Mouse (Mus musculus): ENCODE results near the gene Opn4. TPM values are rescaled to one million over a fixed set of nuclear protein-coding genes. Genes with fewer than 3 reads are reported as not detected.

The Opn4 gene
- polyA plus RNA-seq (2015; fragmentation: Nextera tagmentation; extraction: Ambion mirVana), result not detected in 2 replicates

GRCm38 (mm10) chr14:34599941-34600340 is at the start of gene Opn4:
Opn4 (minus strand) TSS chr14:34600142.
- no peak for ATAC-seq
- 84% methylated on average over 8 of the region's 8 CpGs for WGBS (ENCODE audit: insufficient replicate concordance)

GRCm38 (mm10) chr14:34647870-34648475 is 48.0 kb upstream of the Opn4 start:
- H3K9me3 ChIP-seq (ENCODE audit: low read length), result no peaks in the 10 kb centered on the region

More at GRCm38 (mm10) chr14:34599941-34600340, at the start of gene Opn4:
- H3K27me3 ChIP-seq (ENCODE audit: insufficient read depth, low read length), result no peaks in the 10 kb centered on the region
- H3K9ac ChIP-seq (replicated peaks), result no peak within 1 kb of the TSS
- no peak within 1 kb of the TSS for H3K27ac ChIP-seq (ENCODE audit: low read depth)
- TF ChIP-seq EP300 (IDR thresholded peaks at IDR 0.05; ENCODE audit: low read depth) (no peak), CTCF (IDR thresholded peaks at IDR 0.05; ENCODE audit: low read depth) (no peak)
- no peaks in the 10 kb centered on the region for H3K9me3 ChIP-seq (ENCODE audit: low read length)
- H3K4me3 ChIP-seq (ENCODE audit: low read depth, low read length), result no peak within 1 kb of the TSS
- H3K36me3 ChIP-seq (replicated peaks; ENCODE audit: insufficient read depth, low read length), result no peaks in the 10 kb centered on the region
- H3K4me1 ChIP-seq (ENCODE audit: insufficient read depth), result no peaks in the 10 kb centered on the region
- no peak within 1 kb of the TSS for H3K4me2 ChIP-seq (ENCODE audit: low read depth, low read length)
- DNase-seq, result no peak

DNA sequence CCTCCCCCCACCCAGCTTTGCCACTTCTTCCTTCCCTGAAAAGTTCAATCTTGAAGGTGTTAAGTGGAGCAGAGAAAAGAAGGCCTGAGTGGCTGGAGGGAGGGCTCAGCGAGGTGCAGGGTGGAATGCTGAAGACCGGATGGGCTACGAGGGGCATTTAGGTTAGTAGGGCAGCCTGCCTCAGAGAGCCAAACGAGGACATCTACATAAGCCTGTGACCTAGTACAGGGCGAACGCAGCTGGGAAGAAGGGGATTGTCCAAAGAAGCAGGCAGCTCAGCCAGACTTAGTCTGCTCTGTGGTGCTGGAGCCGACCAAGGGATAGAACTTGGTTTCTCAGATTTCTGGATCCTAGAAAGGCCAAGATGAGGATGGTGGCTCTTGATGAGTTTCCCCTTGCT is 44.2 kb upstream of the Opn4 start:
- Histone ChIP-seq H3K27ac (ENCODE audit: low read depth) (no peak overlapping the region), H3K9me3 (ENCODE audit: low read length) (no peaks in the 10 kb centered on the region), H3K4me1 (ENCODE audit: insufficient read depth) (no peaks in the 10 kb centered on the region), H3K36me3 (replicated peaks; ENCODE audit: insufficient read depth, low read length) (no peaks in the 10 kb centered on the region), H3K4me3 (ENCODE audit: low read depth, low read length) (no peak overlapping the region), H3K4me2 (ENCODE audit: low read depth, low read length) (no peak overlapping the region), H3K27me3 (ENCODE audit: insufficient read depth, low read length) (no peaks in the 10 kb centered on the region), H3K9ac (replicated peaks) (no peak overlapping the region)
- DNase-seq (no peak), ATAC-seq (no peak)
- 82% methylated on average over 7 of the region's 7 CpGs for WGBS (ENCODE audit: insufficient replicate concordance)
- no peak for TF ChIP-seq CTCF (IDR thresholded peaks at IDR 0.05; ENCODE audit: low read depth)
- no peak for TF ChIP-seq EP300 (IDR thresholded peaks at IDR 0.05; ENCODE audit: low read depth)

More at GRCm38 (mm10) chr14:34647870-34648475, 48.0 kb upstream of the Opn4 start:
- Histone ChIP-seq H3K9ac (replicated peaks) (no peak overlapping the region), H3K4me1 (ENCODE audit: insufficient read depth) (no peaks in the 10 kb centered on the region), H3K36me3 (replicated peaks; ENCODE audit: insufficient read depth, low read length) (no peaks in the 10 kb centered on the region), H3K4me3 (ENCODE audit: low read depth, low read length) (no peak overlapping the region), H3K27ac (ENCODE audit: low read depth) (no peak overlapping the region), H3K27me3 (ENCODE audit: insufficient read depth, low read length) (no peaks in the 10 kb centered on the region), H3K4me2 (ENCODE audit: low read depth, low read length) (no peak overlapping the region)
- DNase-seq (no peak), ATAC-seq (no peak)
- WGBS (ENCODE audit: insufficient replicate concordance), result 69% methylated on average over 8 of the region's 8 CpGs
- TF ChIP-seq CTCF (IDR thresholded peaks at IDR 0.05; ENCODE audit: low read depth) (no peak), EP300 (IDR thresholded peaks at IDR 0.05; ENCODE audit: low read depth) (no peak)

GRCm38 (mm10) chr14:34635721-34636120 is 35.8 kb upstream of the Opn4 start:
- Histone ChIP-seq H3K9me3 (ENCODE audit: low read length) (no peaks in the 10 kb centered on the region), H3K27me3 (ENCODE audit: insufficient read depth, low read length) (no peaks in the 10 kb centered on the region), H3K36me3 (replicated peaks; ENCODE audit: insufficient read depth, low read length) (no peaks in the 10 kb centered on the region), H3K4me1 (ENCODE audit: insufficient read depth) (peaks cover 9% of the 10 kb centered on the region; the same call in 1 of the 2 replicates), H3K27ac (ENCODE audit: low read depth) (no peak overlapping the region), H3K4me3 (ENCODE audit: low read depth, low read length) (no peak overlapping the region), H3K4me2 (ENCODE audit: low read depth, low read length) (no peak overlapping the region), H3K9ac (replicated peaks) (no peak overlapping the region)
- DNase-seq (no peak), ATAC-seq (peak; percentile 20; the same call in 1 of the 2 replicates)
- no peak for TF ChIP-seq EP300 (IDR thresholded peaks at IDR 0.05; ENCODE audit: low read depth)
- no peak for TF ChIP-seq CTCF (IDR thresholded peaks at IDR 0.05; ENCODE audit: low read depth)
- 73% methylated on average over 6 of the region's 6 CpGs for WGBS (ENCODE audit: insufficient replicate concordance)

- Histone ChIP-seq H3K27me3 (ENCODE audit: insufficient read depth, low read length) (no peaks in the 10 kb centered on the region), H3K9me3 (ENCODE audit: low read length) (no peaks in the 10 kb centered on the region), H3K4me2 (ENCODE audit: low read depth, low read length) (no peak overlapping the region), H3K4me3 (ENCODE audit: low read depth, low read length) (no peak overlapping the region), H3K4me1 (ENCODE audit: insufficient read depth) (peaks cover 9% of the 10 kb centered on the region; the same call in 1 of the 2 replicates), H3K27ac (ENCODE audit: low read depth) (no peak overlapping the region), H3K9ac (replicated peaks) (no peak overlapping the region), H3K36me3 (replicated peaks; ENCODE audit: insufficient read depth, low read length) (no peaks in the 10 kb centered on the region)
- 36% methylated on average over 7 of the region's 7 CpGs for WGBS (ENCODE audit: insufficient replicate concordance)
- no peak for TF ChIP-seq CTCF (IDR thresholded peaks at IDR 0.05; ENCODE audit: low read depth)
- TF ChIP-seq EP300 (IDR thresholded peaks at IDR 0.05; ENCODE audit: low read depth), result no peak
- DNase-seq (no peak), ATAC-seq (peak; percentile 93)
Measured at GRCm38 (mm10) chr14:34635192-34635591, 35.2 kb upstream of the Opn4 start.

GRCm38 (mm10) chr14:34632722-34633448 is 32.9 kb upstream of the Opn4 start:
- Histone ChIP-seq H3K27me3 (ENCODE audit: insufficient read depth, low read length) (no peaks in the 10 kb centered on the region), H3K36me3 (replicated peaks; ENCODE audit: insufficient read depth, low read length) (no peaks in the 10 kb centered on the region), H3K4me2 (ENCODE audit: low read depth, low read length) (peak overlapping the region; percentile 55), H3K9me3 (ENCODE audit: low read length) (no peaks in the 10 kb centered on the region), H3K4me3 (ENCODE audit: low read depth, low read length) (no peak overlapping the region), H3K27ac (ENCODE audit: low read depth) (no peak overlapping the region), H3K4me1 (ENCODE audit: insufficient read depth) (peaks cover 9% of the 10 kb centered on the region; the same call in 1 of the 2 replicates), H3K9ac (replicated peaks) (no peak overlapping the region)
- 40% methylated on average over 10 of the region's 10 CpGs for WGBS (ENCODE audit: insufficient replicate concordance)
- peak; percentile 33 for DNase-seq
- ATAC-seq, result peak; percentile 30
- TF ChIP-seq EP300 (IDR thresholded peaks at IDR 0.05; ENCODE audit: low read depth) (peak; percentile 55; the same call in 1 of the 2 replicates), CTCF (IDR thresholded peaks at IDR 0.05; ENCODE audit: low read depth) (no peak)
